Mouse (Mus musculus) heart, embryonic 11.5 days (tissue): ENCODE data around the gene 1700123O20Rik. TPM values are rescaled to one million over a fixed set of nuclear protein-coding genes. Genes with fewer than 3 reads are reported as not detected.

Experiments
- ATAC-seq: fragments of 200-750 bp; cut with Nextera tagmentation; replicated peaks from 2 replicates; pipeline ENCODE4 v1.8.0; 2017; ENCODE audit warnings: moderate library complexity; ENCODE audit not compliant: insufficient number of reproducible peaks, low FRiP score, low TSS enrichment
- H3K27ac ChIP-seq: fragments of 300-500 bp; sonication (generic); 2 replicates; pipeline ENCODE4 v1.5.1; 2014; ENCODE audit warnings: mild to moderate bottlenecking, low read depth, low read length
- H3K27me3 ChIP-seq: fragments of 300-500 bp; sonication (generic); 2 replicates; pipeline ENCODE4 v1.6.1; 2014; ENCODE audit warnings: mild to moderate bottlenecking, low read length, mixed read lengths; ENCODE audit not compliant: control insufficient read depth, insufficient read depth
- H3K36me3 ChIP-seq: fragments of 300-500 bp; sonication (generic); 2 replicates; pipeline ENCODE4 v1.6.1; 2014; ENCODE audit warnings: mild to moderate bottlenecking, low read length, moderate library complexity, mixed read lengths; ENCODE audit not compliant: control insufficient read depth, insufficient read depth
- H3K4me1 ChIP-seq: fragments of 300-500 bp; sonication (generic); 2 replicates; pipeline ENCODE4 v1.6.1; 2014; ENCODE audit warnings: low read length; ENCODE audit not compliant: control insufficient read depth, insufficient read depth
- H3K4me2 ChIP-seq: fragments of 300-500 bp; sonication (generic); 2 replicates; pipeline ENCODE4 v1.6.1; 2014; ENCODE audit warnings: mild to moderate bottlenecking, moderate library complexity
- H3K4me3 ChIP-seq: fragments of 300-500 bp; sonication (generic); 2 replicates; pipeline ENCODE4 v1.5.1; 2014; ENCODE audit warnings: low read depth, low read length
- H3K9ac ChIP-seq: fragments of 300-500 bp; sonication (generic); 2 replicates; pipeline ENCODE4 v1.6.1; 2014; ENCODE audit warnings: mild to moderate bottlenecking, low read depth, low read length, moderate library complexity
- H3K9me3 ChIP-seq: fragments of 300-500 bp; sonication (generic); replicated peaks from 2 replicates; pipeline ENCODE4 v1.6.1; 2016; ENCODE audit warnings: low read length; ENCODE audit not compliant: control insufficient read depth
- WGBS: fragments of 180-500 bp; shearing (Covaris S2); extraction: QIAGEN DNeasy Blood & Tissue Kit; methylation state at CpG from one replicate; pipeline ENCODE4 v1.1.7; 2014; ENCODE audit not compliant: insufficient replicate concordance; 5-methylcytosine and 5-hydroxymethylcytosine counted together
- microRNA-seq: library from miRNA; unstranded; fragments of <30 nt; microRNA quantifications from one replicate; pipeline ENCODE4, GENCODE M21; 2016; ENCODE audit warnings: borderline number of aligned reads
- polyA plus RNA-seq: library from polyadenylated mRNA; unstranded; fragments of >200 nt; fragmentation: Nextera tagmentation; extraction: Ambion mirVana; gene quantifications from 2 replicates; pipeline ENCODE4 v1.2.1, GENCODE M21; 2014

The 1700123O20Rik gene
- polyA plus RNA-seq, 1 experiment from 2014 or later = 60.8 TPM

GRCm38 (mm10) chr14:54734004-54734403 lies 48.0 kb downstream of the 1700123O20Rik start:
- H3K9me3 ChIP-seq = no peaks in the 10 kb centered on the region
- WGBS = 67% methylated on average over 4 of the region's 4 CpGs

GRCm38 (mm10) chr14:54735221-54735620 lies 49.2 kb downstream of the 1700123O20Rik start:
- Histone ChIP-seq H3K9me3 (no peaks in the 10 kb centered on the region), H3K27me3 (no peaks in the 10 kb centered on the region), H3K9ac (no peak overlapping the region), H3K27ac (no peak overlapping the region), H3K4me1 (peaks cover 7% of the 10 kb centered on the region), H3K4me3 (no peak overlapping the region), H3K36me3 (no peaks in the 10 kb centered on the region), H3K4me2 (no peak overlapping the region)
- WGBS = 36% methylated on average over 4 of the region's 4 CpGs
- no peak for ATAC-seq

More at GRCm38 (mm10) chr14:54734004-54734403, 48.0 kb downstream of the 1700123O20Rik start:
- peaks cover 7% of the 10 kb centered on the region for H3K4me1 ChIP-seq
- no peak overlapping the region for H3K4me3 ChIP-seq
- no peak overlapping the region for H3K27ac ChIP-seq
- no peaks in the 10 kb centered on the region for H3K27me3 ChIP-seq
- no peak overlapping the region for H3K4me2 ChIP-seq
- H3K9ac ChIP-seq = no peak overlapping the region
- no peak for ATAC-seq
- H3K36me3 ChIP-seq = no peaks in the 10 kb centered on the region

GRCm38 (mm10) chr14:54736555-54737552 lies 50.8 kb downstream of the 1700123O20Rik start:
- no peak overlapping the region for H3K4me3 ChIP-seq
- no peaks in the 10 kb centered on the region for H3K36me3 ChIP-seq
- no peaks in the 10 kb centered on the region for H3K9me3 ChIP-seq
- H3K4me1 ChIP-seq = peaks cover 7% of the 10 kb centered on the region
- H3K27ac ChIP-seq = no peak overlapping the region
- H3K9ac ChIP-seq = no peak overlapping the region
- WGBS = 46% methylated on average over 14 of the region's 14 CpGs
- H3K27me3 ChIP-seq = no peaks in the 10 kb centered on the region
- H3K4me2 ChIP-seq = no peak overlapping the region
- no peak for ATAC-seq

DNA sequence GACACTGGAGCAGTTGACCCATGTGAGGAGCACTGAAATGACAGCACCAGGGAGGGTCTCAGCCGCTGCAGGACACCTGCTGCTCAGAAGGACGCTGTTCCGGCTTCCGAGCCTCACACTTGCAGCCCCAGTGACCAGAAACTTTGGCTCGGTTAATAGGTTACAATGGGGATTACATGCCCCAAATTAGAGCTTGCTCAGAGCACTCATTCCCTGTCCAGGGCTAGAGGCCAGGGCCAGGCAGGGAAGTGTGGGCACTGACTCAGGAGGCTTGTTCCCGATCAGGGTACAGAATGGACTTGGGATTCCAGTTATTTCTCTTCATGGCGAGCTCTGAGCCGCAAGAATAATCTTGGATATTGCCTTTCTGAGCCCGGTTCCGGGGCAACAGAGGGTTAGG lies 51.6 kb downstream of the 1700123O20Rik start:
- ATAC-seq = no peak
- Histone ChIP-seq H3K27ac (no peak overlapping the region), H3K4me3 (no peak overlapping the region), H3K27me3 (no peaks in the 10 kb centered on the region), H3K9ac (no peak overlapping the region), H3K4me1 (peaks cover 14% of the 10 kb centered on the region), H3K4me2 (no peak overlapping the region), H3K36me3 (no peaks in the 10 kb centered on the region), H3K9me3 (no peaks in the 10 kb centered on the region)
- WGBS = 79% methylated on average over 10 of the region's 10 CpGs

Small RNAs within 50 kb of the gene (microRNA-seq; reads per million reads assigned to microRNA genes)
- 0.27 reads per million for gene Mir6948

Other genes with a start within 250 kb of the 1700123O20Rik start
- gene Lrp10, start 222.1 kb upstream of the 1700123O20Rik start, polyA plus RNA-seq = 31.8 and 35.2 TPM in 2 replicates
- 2.0 TPM in 2 replicates for gene Rem2, start 210.1 kb upstream of the 1700123O20Rik start, polyA plus RNA-seq
- 67.8 and 74.4 TPM in 2 replicates for gene Prmt5, start 168.7 kb upstream of the 1700123O20Rik start, polyA plus RNA-seq
- 40.1 and 42.8 TPM in 2 replicates for gene Haus4, start 131.6 kb upstream of the 1700123O20Rik start, polyA plus RNA-seq
- 23.4 and 30.7 TPM in 2 replicates for gene Ajuba, start 108.7 kb upstream of the 1700123O20Rik start, polyA plus RNA-seq
- gene 4931414P19Rik, start 80.2 kb upstream of the 1700123O20Rik start, polyA plus RNA-seq = 4.4 and 4.5 TPM in 2 replicates
- 364 and 386 TPM in 2 replicates for gene Psmb5, start 68.2 kb upstream of the 1700123O20Rik start, polyA plus RNA-seq
- not detected in 2 replicates for gene Psmb11, start 64.8 kb upstream of the 1700123O20Rik start, polyA plus RNA-seq
- gene Gm17606, start 45.3 kb upstream of the 1700123O20Rik start, polyA plus RNA-seq = not detected in 2 replicates
- 2.9 and 3.1 TPM in 2 replicates for gene Cdh24, start 44.9 kb upstream of the 1700123O20Rik start, polyA plus RNA-seq
- gene Acin1, start 715 bp downstream of the 1700123O20Rik start, polyA plus RNA-seq = 72.1 and 96.8 TPM in 2 replicates
- 0.15 and 0.36 TPM in 2 replicates for gene Gm29776, start 12.6 kb downstream of the 1700123O20Rik start, polyA plus RNA-seq
- not detected in 2 replicates for gene Cebpe, start 26.0 kb downstream of the 1700123O20Rik start, polyA plus RNA-seq
- gene Slc7a8, start 95.7 kb downstream of the 1700123O20Rik start, polyA plus RNA-seq = 4.8 and 5.6 TPM in 2 replicates
- not detected in 2 replicates for gene Rnf212b, start 127.9 kb downstream of the 1700123O20Rik start, polyA plus RNA-seq
- gene Homez, start 184.7 kb downstream of the 1700123O20Rik start, polyA plus RNA-seq = 6.5 and 6.7 TPM in 2 replicates
- 0.94 and 1.8 TPM in 2 replicates for gene Ppp1r3e, start 191.3 kb downstream of the 1700123O20Rik start, polyA plus RNA-seq
- 3.3 TPM in 2 replicates for gene Bcl2l2, start 197.2 kb downstream of the 1700123O20Rik start, polyA plus RNA-seq
- gene Gm20521, start 197.2 kb downstream of the 1700123O20Rik start, polyA plus RNA-seq = 0.31 TPM in 1 of 2 replicates, not detected in the other
- gene Pabpn1, start 206.3 kb downstream of the 1700123O20Rik start, polyA plus RNA-seq = 89.5 and 99.0 TPM in 2 replicates
- gene Slc22a17, start 226.9 kb downstream of the 1700123O20Rik start, polyA plus RNA-seq = 26.0 and 28.7 TPM in 2 replicates
- 11.0 and 12.7 TPM in 2 replicates for gene Efs, start 239.9 kb downstream of the 1700123O20Rik start, polyA plus RNA-seq
- not detected in 2 replicates for gene Il25, start 246.5 kb downstream of the 1700123O20Rik start, polyA plus RNA-seq